Mouse (Mus musculus): ENCODE results near the gene Lgr6. TPM values are rescaled to one million over a fixed set of nuclear protein-coding genes. Genes with fewer than 3 reads are reported as not detected.

Gene Lgr6
- polyA plus RNA-seq, 1 experiment from 2014 or later = 0.19 TPM

DNA sequence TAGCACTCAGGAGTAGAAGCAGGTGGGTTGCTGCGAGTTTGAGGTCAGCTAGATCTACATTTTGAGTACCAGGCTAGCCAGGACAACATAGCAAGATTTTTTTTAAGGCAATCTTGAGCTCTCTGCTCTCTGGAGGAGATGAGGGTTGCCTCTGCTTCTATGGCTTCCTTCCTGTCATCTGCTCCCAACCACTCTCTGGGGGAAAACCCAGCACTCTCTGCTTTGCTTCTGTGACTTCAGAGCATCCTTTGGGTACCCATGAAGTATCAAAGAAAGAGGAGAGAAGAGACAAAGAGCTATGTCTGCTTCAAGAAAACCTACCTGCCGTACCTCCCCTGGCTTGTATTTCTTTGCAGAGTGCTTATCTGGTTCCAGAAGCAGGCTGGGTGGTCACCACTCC is 38.9 kb upstream of the Lgr6 start:
- no peak overlapping the region for H3K9ac ChIP-seq (ENCODE audit: low read depth, low read length)
- no peaks in the 10 kb centered on the region for H3K9me3 ChIP-seq (ENCODE audit: control insufficient read depth, low read length)
- WGBS = 85% methylated on average over 2 of the region's 2 CpGs
- ATAC-seq (ENCODE audit: low FRiP score) (no peak), DNase-seq (ENCODE audit: low spot score) (no peak)
- no peaks in the 10 kb centered on the region for H3K36me3 ChIP-seq (ENCODE audit: control insufficient read depth, insufficient read depth, low read length)
- H3K4me1 ChIP-seq (replicated peaks; ENCODE audit: control insufficient read depth, insufficient read depth, low read length) = peaks cover 7% of the 10 kb centered on the region
- no peaks in the 10 kb centered on the region; the same call in 1 of the 2 replicates for H3K27me3 ChIP-seq (ENCODE audit: control insufficient read depth, insufficient read depth, low read length)
- H3K4me2 ChIP-seq (replicated peaks; ENCODE audit: low read depth, low read length) = no peak overlapping the region
- no peak overlapping the region for H3K4me3 ChIP-seq (ENCODE audit: low read depth, low read length)
- H3K27ac ChIP-seq (ENCODE audit: low read depth, low read length) = no peak overlapping the region

DNA sequence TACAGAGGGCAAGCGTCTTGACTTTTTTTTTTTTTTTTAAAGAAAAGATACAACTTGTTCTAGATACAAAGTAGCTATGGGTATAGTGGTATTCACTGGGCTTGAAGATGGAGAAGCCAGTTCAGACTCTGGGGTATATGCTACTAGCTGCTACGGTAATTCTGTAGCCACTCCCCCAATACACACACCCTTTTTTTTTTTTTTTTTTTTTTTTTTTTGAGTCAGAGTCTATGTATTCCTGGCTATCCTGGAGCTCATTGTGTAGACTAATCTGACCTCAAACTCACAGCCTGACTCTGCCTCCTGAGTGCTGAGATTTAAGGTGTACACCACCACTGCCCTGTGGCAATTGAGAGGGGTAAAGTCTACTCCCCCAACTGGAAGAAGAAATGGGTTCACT is 37.4 kb upstream of the Lgr6 start:
- ATAC-seq (ENCODE audit: low FRiP score) (no peak), DNase-seq (ENCODE audit: low spot score) (no peak)
- no peaks in the 10 kb centered on the region for H3K36me3 ChIP-seq (ENCODE audit: control insufficient read depth, insufficient read depth, low read length)
- no peaks in the 10 kb centered on the region for H3K4me1 ChIP-seq (replicated peaks; ENCODE audit: control insufficient read depth, insufficient read depth, low read length)
- no peak overlapping the region for H3K27ac ChIP-seq (ENCODE audit: low read depth, low read length)
- no peak overlapping the region for H3K4me3 ChIP-seq (ENCODE audit: low read depth, low read length)
- 72% methylated on average over 2 of the region's 2 CpGs for WGBS
- H3K27me3 ChIP-seq (ENCODE audit: control insufficient read depth, insufficient read depth, low read length) = no peaks in the 10 kb centered on the region; the same call in 1 of the 2 replicates
- H3K9ac ChIP-seq (ENCODE audit: low read depth, low read length) = no peak overlapping the region
- no peaks in the 10 kb centered on the region for H3K9me3 ChIP-seq (ENCODE audit: control insufficient read depth, low read length)
- no peak overlapping the region for H3K4me2 ChIP-seq (replicated peaks; ENCODE audit: low read depth, low read length)

DNA sequence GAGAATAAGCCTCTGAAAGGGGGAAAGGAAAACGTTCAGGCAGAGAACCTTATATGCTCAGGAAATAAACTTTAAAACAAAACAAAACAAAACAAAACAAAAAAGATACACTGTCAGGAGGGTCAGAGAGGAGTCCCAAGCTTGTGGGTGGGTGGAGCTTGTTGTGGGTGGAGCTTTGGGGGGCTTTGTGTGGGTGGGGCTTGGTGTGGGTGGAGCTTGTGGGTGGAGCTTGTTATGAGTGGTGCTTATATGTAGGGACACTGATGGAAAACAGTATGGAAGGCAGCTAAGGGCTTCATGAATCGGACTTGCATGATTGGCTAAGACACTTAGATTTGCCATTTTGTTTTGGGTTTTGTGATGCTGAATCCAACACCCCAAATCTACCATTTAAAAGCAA is 34.8 kb upstream of the Lgr6 start:
- Histone ChIP-seq H3K9me3 (ENCODE audit: control insufficient read depth, low read length) (no peaks in the 10 kb centered on the region), H3K4me3 (ENCODE audit: low read depth, low read length) (no peak overlapping the region), H3K4me1 (replicated peaks; ENCODE audit: control insufficient read depth, insufficient read depth, low read length) (no peaks in the 10 kb centered on the region), H3K4me2 (replicated peaks; ENCODE audit: low read depth, low read length) (no peak overlapping the region), H3K36me3 (ENCODE audit: control insufficient read depth, insufficient read depth, low read length) (no peaks in the 10 kb centered on the region), H3K9ac (ENCODE audit: low read depth, low read length) (no peak overlapping the region), H3K27me3 (ENCODE audit: control insufficient read depth, insufficient read depth, low read length) (no peaks in the 10 kb centered on the region), H3K27ac (ENCODE audit: low read depth, low read length) (no peak overlapping the region)
- DNase-seq (ENCODE audit: low spot score) (no peak), ATAC-seq (ENCODE audit: low FRiP score) (no peak)
- 81% methylated on average over 2 of the region's 2 CpGs for WGBS

DNA sequence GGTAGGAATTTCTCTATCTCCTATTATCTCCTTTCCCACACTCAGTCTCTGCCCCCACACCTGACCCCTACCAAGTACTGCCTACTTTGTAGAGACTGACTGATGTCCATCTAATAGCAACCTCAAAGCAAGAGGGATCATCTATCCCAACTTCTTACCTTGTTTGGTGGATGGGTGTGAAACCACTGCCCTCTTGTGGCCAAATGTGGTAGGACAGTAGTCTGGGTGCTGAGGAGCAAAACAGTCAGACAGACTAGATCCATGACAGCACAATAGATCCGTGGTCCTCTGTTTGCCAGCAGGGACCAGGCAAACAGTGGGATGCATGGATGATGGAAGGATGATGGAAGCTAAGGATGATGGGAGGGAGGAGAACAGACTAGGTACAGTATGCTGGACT is 31.4 kb upstream of the Lgr6 start:
- Histone ChIP-seq H3K27me3 (ENCODE audit: control insufficient read depth, insufficient read depth, low read length) (no peaks in the 10 kb centered on the region), H3K27ac (ENCODE audit: low read depth, low read length) (no peak overlapping the region), H3K36me3 (ENCODE audit: control insufficient read depth, insufficient read depth, low read length) (no peaks in the 10 kb centered on the region), H3K9me3 (ENCODE audit: control insufficient read depth, low read length) (no peaks in the 10 kb centered on the region), H3K4me1 (replicated peaks; ENCODE audit: control insufficient read depth, insufficient read depth, low read length) (no peaks in the 10 kb centered on the region), H3K9ac (ENCODE audit: low read depth, low read length) (no peak overlapping the region), H3K4me2 (replicated peaks; ENCODE audit: low read depth, low read length) (no peak overlapping the region), H3K4me3 (ENCODE audit: low read depth, low read length) (no peak overlapping the region)
- DNase-seq (ENCODE audit: low spot score) = peak; percentile 90
- 0 out of 2 replicates have a peak, but pooled peaks have one; percentile 38 for ATAC-seq (ENCODE audit: low FRiP score)
- 18% methylated on average over 1 of the region's 1 CpGs for WGBS

DNA sequence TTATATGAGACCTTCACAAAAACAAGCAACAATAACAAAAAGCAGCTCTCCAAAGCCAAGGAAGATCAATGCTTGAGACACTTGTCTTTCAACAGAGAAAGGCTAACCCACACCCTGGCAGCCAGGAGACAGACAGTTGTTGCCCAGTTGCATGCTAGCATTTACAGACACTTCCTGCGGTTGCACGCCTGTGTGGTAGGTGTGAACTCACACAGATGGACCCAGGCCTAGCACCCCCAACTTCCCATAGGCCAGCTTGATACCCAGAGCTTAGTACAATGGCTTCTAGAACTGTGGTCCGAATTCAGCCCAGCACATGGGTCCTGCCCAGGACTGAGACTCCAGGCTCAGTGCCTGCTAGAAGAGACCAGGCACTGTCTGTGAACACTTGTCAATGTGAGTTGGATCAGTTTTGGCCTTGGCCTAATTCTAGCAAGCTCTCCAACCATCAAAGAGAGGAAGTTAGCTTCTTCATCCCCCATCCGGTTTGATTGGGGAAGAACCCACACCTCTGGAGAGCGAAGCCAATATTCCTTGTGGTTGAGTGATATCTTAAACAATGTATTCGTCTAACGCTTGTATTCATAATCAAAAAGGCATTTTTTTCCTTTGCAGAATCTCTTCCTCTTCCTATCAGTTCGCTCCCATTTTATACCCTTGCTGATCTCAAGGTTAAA is 30.2 kb upstream of the Lgr6 start:
- Histone ChIP-seq H3K27me3 (ENCODE audit: control insufficient read depth, insufficient read depth, low read length) (no peaks in the 10 kb centered on the region), H3K4me1 (replicated peaks; ENCODE audit: control insufficient read depth, insufficient read depth, low read length) (no peaks in the 10 kb centered on the region), H3K9ac (ENCODE audit: low read depth, low read length) (no peak overlapping the region), H3K9me3 (ENCODE audit: control insufficient read depth, low read length) (no peaks in the 10 kb centered on the region), H3K4me2 (replicated peaks; ENCODE audit: low read depth, low read length) (no peak overlapping the region), H3K27ac (ENCODE audit: low read depth, low read length) (no peak overlapping the region), H3K36me3 (ENCODE audit: control insufficient read depth, insufficient read depth, low read length) (no peaks in the 10 kb centered on the region), H3K4me3 (ENCODE audit: low read depth, low read length) (no peak overlapping the region)
- DNase-seq (ENCODE audit: low spot score) (no peak), ATAC-seq (ENCODE audit: low FRiP score) (no peak)
- WGBS = 89% methylated on average over 8 of the region's 8 CpGs

DNA sequence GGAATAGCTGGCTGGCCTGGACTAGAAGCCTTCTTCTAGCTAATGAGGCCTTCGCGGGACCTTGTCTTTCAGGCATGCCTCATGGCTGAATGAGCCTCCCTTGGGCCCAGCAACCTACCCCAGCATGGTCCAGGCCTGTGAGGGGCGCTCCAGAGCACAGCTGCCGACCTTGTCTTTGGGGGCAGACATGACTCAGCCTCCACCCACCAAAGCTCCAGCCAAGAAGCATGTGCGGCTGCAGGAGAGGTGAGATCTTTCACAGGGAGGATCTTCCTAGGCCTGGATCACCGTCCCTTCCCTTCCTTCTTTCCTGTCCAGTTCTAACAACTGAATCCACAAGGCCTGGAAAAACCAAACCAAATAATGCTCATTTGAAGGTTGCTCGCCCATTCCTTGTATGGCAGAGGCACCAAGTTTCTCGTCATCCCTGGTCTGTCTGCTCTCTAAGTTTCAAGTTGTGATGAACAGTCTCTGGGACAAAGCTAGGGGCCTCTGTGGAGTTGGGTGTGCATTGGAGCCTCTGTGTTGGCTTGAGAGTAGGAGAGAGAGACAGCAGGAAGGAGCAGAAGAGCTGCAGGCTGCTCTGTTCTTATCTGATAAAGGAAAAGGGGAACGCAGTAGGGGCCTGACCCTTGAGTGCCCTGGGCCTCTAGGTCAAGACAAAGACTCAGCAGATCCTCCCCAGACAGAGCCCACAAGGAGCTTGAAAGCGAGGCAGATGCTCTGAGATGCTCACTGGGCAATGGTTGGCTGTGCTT is 28.8 kb upstream of the Lgr6 start:
- ATAC-seq (ENCODE audit: low FRiP score) (no peak), DNase-seq (ENCODE audit: low spot score) (no peak)
- H3K9ac ChIP-seq (ENCODE audit: low read depth, low read length) = no peak overlapping the region
- peaks cover 2% of the 10 kb centered on the region; the same call in 1 of the 2 replicates for H3K4me1 ChIP-seq (replicated peaks; ENCODE audit: control insufficient read depth, insufficient read depth, low read length)
- no peak overlapping the region for H3K4me3 ChIP-seq (ENCODE audit: low read depth, low read length)
- 81% methylated on average over 10 of the region's 10 CpGs for WGBS
- peaks cover 2% of the 10 kb centered on the region; the same call in 1 of the 2 replicates for H3K27me3 ChIP-seq (ENCODE audit: control insufficient read depth, insufficient read depth, low read length)
- H3K36me3 ChIP-seq (ENCODE audit: control insufficient read depth, insufficient read depth, low read length) = no peaks in the 10 kb centered on the region
- no peak overlapping the region for H3K4me2 ChIP-seq (replicated peaks; ENCODE audit: low read depth, low read length)
- H3K27ac ChIP-seq (ENCODE audit: low read depth, low read length) = no peak overlapping the region
- H3K9me3 ChIP-seq (ENCODE audit: control insufficient read depth, low read length) = no peaks in the 10 kb centered on the region

DNA sequence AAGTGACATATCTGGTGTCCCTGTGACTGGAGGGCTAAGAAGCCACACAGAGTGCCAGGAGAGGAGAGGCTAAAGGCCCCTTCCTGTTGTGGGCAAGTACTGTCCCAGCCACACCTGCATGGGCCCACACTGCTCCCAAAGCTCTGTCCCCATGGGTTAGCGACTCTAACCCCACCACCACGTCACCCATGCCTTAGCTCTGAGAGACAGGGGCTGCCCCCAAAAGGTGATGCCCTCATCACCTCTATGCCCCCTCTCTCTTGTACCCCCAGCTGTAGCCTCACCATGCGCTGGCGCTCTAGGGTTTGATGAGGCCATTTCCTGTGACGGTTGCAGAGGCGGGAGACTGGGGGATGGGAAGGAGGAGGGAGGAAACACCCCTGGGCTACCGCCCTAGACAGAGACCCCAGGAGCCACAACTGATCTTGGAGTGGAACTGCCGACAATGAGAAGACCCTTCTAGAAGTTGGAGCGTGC is 27.9 kb upstream of the Lgr6 start:
- WGBS = 82% methylated on average over 9 of the region's 9 CpGs
- no peak overlapping the region for H3K27ac ChIP-seq (ENCODE audit: low read depth, low read length)
- no peak overlapping the region for H3K4me3 ChIP-seq (ENCODE audit: low read depth, low read length)
- peaks cover 2% of the 10 kb centered on the region; the same call in 1 of the 2 replicates for H3K27me3 ChIP-seq (ENCODE audit: control insufficient read depth, insufficient read depth, low read length)
- no peak overlapping the region for H3K4me2 ChIP-seq (replicated peaks; ENCODE audit: low read depth, low read length)
- no peaks in the 10 kb centered on the region for H3K36me3 ChIP-seq (ENCODE audit: control insufficient read depth, insufficient read depth, low read length)
- H3K9me3 ChIP-seq (ENCODE audit: control insufficient read depth, low read length) = no peaks in the 10 kb centered on the region
- no peak for DNase-seq (ENCODE audit: low spot score)
- ATAC-seq (ENCODE audit: low FRiP score) = no peak
- no peak overlapping the region for H3K9ac ChIP-seq (ENCODE audit: low read depth, low read length)
- peaks cover 2% of the 10 kb centered on the region; the same call in 1 of the 2 replicates for H3K4me1 ChIP-seq (replicated peaks; ENCODE audit: control insufficient read depth, insufficient read depth, low read length)

DNA sequence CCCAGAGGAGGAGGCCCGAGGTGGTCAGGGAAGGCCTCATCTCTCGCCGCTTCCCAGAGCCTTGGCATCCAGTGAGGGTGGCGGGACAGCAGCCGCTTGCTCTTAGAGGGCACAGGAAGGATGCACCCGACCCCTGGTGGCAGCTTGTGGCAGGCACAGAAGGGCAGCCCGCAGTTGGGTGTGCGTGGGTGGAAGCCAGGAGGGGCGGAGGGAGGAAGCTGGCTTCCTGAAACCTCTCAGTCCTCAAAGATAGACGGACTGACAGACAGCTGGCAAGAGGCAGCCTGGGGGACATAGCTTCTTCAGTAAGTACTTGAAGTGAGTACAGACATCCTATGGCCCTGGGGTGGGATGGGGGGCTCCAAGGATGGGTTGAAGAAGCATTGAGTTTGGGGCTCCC is 27.4 kb upstream of the Lgr6 start, which contains the start of gene Ptpn7:
Ptpn7 (plus strand) TSS at position 228 of the 400 bp plus-strand sequence.
- Histone ChIP-seq H3K4me1 (replicated peaks; ENCODE audit: control insufficient read depth, insufficient read depth, low read length) (peaks cover 2% of the 10 kb centered on the region; the same call in 1 of the 2 replicates), H3K36me3 (ENCODE audit: control insufficient read depth, insufficient read depth, low read length) (no peaks in the 10 kb centered on the region), H3K4me3 (ENCODE audit: low read depth, low read length) (no peak within 1 kb of the TSS), H3K9me3 (ENCODE audit: control insufficient read depth, low read length) (no peaks in the 10 kb centered on the region), H3K27me3 (ENCODE audit: control insufficient read depth, insufficient read depth, low read length) (peaks cover 2% of the 10 kb centered on the region; the same call in 1 of the 2 replicates), H3K4me2 (replicated peaks; ENCODE audit: low read depth, low read length) (no peak within 1 kb of the TSS), H3K27ac (ENCODE audit: low read depth, low read length) (no peak within 1 kb of the TSS), H3K9ac (ENCODE audit: low read depth, low read length) (no peak within 1 kb of the TSS)
- DNase-seq (ENCODE audit: low spot score) (peak; percentile 49), ATAC-seq (ENCODE audit: low FRiP score) (no peak)
- WGBS = 46% methylated on average over 10 of the region's 10 CpGs

Data from hindbrain, embryonic 11.5 days (tissue).